Mouse (Mus musculus) erythroblast, adult 5-6 weeks (primary cell): Measurements from ENCODE around the gene Mettl3. TPM values are rescaled to one million over a fixed set of nuclear protein-coding genes. Genes with fewer than 3 reads are reported as not detected.
A peak's percentile ranks its signal among the peaks of the same experiment; 100 is the strongest.
"Not testable (repeated sequence)": the region's sequence is repeated elsewhere in the genome, so short reads cannot be mapped to it uniquely, and the experiment has no call there.

ENCODE experiments used
- ATAC-seq: replicated peaks from 2 replicates; pipeline ENCODE4 v1.8.0; 2016; ENCODE audit warnings: moderate number of reproducible peaks, mild to moderate bottlenecking, moderate TSS enrichment, inconsistent platforms; ENCODE audit not compliant: poor library complexity, low FRiP score, severe bottlenecking
- total RNA-seq, 2 experiments: library from RNA; stranded (forward) in 1 of 2; stranded (reverse) in 1 of 2; fragments of 150-400 nt in 1 of 2; fragments of 200-764, 138-1000 nt in 1 of 2; gene quantifications; 2 replicates each; pipeline versions ENCODE4 v1.2.3 to v1.2.4; 2015 to 2017; ENCODE audit warnings: low replicate concordance in 2 of 2

Mettl3 gene
- 6.7 and 22.4 TPM in 2 replicates for total RNA-seq (2015; ENCODE audit: low replicate concordance)
- total RNA-seq (2017; ENCODE audit: low replicate concordance), result 7.2 and 13.8 TPM in 2 replicates

- ATAC-seq, result peak; percentile 96
Measured at GRCm38 (mm10) chr14:52304644-52305271, at the start of gene Mettl3. Gene Mettl3 (minus strand): TSS chr14:52305128.

- no peak for ATAC-seq
Measured at GRCm38 (mm10) chr14:52339512-52339852, 34.6 kb upstream of the Mettl3 start.

GRCm38 (mm10) chr14:52338751-52339511 lies 34.0 kb upstream of the Mettl3 start:
- ATAC-seq, result peak; percentile 88

- no peak for ATAC-seq
Measured at GRCm38 (mm10) chr14:52332171-52332570, 27.2 kb upstream of the Mettl3 start.

DNA sequence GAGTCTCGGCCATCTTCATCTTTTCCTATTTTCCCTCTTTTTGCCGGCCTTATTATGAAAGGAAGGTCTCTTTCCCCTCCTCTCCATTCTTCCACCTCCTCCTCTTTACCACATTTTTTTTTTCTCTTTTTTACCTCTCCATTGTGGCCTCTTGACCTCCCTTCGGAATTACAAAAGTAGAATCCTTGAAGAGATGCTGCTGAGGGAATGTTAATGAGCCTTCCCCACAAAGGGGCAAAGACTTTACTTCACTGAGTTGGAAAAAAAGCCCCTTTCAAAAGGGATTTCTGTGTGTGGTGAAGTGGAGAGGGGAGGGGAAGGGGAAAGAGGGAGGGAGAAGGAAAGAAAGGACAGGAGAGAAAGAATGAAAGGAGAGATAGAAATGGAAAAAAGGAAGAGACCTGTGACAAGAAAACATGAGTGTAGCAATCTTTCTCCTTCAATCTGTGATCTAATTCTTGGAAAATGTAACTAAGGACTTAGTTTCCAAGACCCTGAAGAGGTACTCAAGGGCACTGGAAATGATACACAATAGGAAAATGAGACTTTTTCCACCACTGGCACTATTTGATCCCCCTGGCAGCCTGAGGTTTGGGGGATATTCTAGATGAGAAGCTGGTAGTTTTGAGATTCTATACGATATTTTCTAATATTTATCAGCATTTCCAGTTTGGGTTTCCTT lies 26.3 kb upstream of the Mettl3 start:
- ATAC-seq, result no peak

DNA sequence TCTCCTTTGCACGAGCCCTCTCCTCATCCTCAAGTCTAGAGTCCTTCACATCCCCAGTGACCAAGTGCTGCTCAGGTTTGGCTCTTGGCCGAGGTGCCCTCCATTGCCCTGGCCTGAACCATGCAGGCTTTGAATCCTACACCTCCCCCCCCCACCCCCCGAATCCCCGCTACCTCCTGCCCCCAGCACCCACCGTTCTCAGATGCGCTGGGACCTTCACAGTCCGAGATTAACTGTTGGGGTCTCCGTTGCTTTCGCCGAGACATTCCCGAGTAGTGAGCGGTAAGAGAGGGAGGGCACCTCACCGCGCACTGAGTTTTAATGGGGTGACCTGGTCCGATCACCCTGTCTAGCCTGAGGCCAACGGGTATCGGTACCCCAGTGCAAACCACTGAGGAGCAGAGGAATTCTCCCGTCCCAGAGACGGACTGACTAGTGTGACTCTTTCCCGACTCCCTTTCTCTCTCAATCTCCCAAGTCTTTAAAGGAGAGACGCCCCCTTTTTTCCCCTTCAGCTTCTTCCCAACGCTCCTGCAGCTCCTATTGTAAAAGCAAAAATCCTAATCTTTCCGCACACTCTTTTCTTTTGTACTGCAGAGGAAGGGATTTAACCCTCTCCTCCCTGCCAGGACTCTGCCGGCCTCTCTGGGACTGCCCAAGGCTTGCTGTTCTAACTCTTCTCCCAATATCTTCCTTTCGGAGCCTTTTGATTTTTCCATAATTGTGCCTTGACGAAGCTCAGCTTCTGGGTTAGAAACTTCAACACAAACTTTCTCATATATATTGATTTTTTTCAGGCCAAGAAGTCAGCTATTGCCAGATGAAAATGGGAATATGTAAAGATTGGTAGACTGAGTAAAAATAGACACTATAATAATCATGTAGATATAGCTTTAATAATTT lies 23.2 kb upstream of the Mettl3 start, which contains the start of gene Sall2:
Sall2 (minus strand) TSS at position 853 of the 903 bp plus-strand sequence.
- no peak for ATAC-seq

- no peak for ATAC-seq
Measured at GRCm38 (mm10) chr14:52327375-52327901, 22.5 kb upstream of the Mettl3 start.

GRCm38 (mm10) chr14:52325890-52326289 lies 21.0 kb upstream of the Mettl3 start:
- no peak for ATAC-seq

DNA sequence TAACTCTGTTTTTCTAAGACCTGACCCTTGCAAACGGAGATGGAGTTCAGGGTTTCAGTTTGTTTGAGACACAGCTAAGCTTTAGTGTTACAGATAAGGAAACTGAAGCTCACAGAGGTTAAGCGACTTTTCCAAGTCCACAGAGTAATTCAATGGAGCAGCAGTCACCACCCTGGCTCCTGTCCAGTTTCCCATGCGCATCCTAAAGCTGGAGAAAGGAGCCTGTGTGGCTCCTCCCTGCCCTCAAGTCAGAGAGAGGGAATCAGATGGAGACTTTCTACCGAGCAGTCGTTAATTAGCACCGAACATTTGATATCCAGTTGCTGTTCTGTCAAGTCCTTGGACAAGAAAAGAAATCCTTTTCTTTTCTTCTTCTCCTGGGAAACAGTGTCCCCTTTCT lies 14.4 kb upstream of the Mettl3 start:
- ATAC-seq, result no peak

DNA sequence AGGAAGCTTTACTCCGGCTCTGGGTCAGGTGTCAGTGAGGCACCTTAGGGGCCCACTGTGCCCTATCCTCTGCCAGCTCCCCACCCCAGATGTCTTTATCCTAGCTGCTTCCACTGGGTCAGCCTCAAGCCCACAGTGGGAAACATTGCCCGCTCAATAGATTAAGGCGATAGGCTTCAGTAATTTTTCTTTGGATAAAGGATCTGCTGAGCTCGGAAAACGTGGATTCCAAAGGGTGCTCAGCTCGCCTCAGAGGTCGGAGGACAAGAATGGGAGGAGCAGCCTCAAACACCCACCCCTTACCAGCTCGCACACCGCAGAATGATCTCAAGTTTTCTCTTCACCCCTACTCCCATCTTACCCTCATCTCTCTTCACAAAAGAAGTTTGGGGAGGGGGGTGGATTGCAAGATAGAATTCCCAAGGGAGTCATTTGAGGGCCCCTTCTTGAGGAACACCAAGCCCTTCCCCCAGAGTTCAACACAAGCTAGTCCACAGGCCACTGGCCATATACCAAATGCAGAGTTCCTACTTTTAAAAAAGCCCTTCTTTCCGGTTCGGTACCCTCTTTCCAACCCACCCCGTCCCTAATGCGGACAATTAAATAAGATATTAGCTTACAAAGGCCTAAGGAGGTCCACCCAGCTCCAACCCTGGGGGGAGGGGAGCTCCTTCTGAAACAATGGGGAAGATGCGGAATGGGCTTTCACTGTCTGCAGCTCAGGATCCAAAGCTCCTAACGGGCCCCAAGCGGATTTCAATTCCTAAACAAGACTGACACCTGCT lies 11.7 kb upstream of the Mettl3 start:
- no peak for ATAC-seq

- no peak for ATAC-seq
Measured at GRCm38 (mm10) chr14:52315792-52316440, 11.0 kb upstream of the Mettl3 start.

GRCm38 (mm10) chr14:52315283-52315780 lies 10.4 kb upstream of the Mettl3 start:
- no peak for ATAC-seq

- no peak for ATAC-seq
Measured at GRCm38 (mm10) chr14:52314808-52315150, 9.9 kb upstream of the Mettl3 start.

GRCm38 (mm10) chr14:52313931-52314807 lies 9.2 kb upstream of the Mettl3 start:
- ATAC-seq, result no peak

DNA sequence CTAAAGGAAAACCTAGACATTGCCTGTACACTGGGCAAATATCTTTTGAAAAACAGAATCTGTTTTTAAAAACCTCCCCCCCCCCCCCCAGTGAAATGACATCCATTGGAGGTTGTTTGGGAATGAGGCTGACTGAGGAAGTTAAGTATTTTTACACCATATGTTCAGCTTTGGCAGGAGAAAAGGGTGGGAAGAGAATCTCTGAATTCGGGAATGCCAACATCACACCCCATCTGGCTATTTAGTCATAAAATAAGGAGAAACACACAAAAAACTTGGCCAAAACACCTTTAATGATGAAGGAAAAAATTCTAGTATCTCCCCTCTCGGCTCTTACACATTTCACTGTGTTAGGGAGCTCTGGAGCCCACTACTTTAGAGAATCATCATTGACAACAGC lies 6.0 kb upstream of the Mettl3 start:
- no peak for ATAC-seq

DNA sequence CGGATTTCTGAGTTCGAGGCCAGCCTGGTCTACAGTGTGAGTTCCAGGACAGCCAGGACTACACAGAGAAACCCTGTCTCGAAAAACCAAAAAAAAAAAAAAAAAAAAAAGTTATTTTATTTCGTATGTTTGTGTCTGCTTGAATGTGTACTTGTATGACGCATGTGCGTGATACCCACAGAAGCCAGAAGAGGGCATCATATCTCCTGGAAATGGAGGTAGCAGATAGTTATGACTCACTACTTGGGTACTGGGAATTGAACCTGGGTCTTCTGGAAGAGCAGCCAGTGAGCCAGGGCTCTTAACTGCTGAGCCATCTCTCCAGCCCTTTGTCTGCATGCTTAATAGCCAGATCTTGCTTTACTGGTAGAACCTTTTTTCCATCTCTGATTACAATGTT lies 5.4 kb upstream of the Mettl3 start:
- not testable (repeated sequence) for ATAC-seq

DNA sequence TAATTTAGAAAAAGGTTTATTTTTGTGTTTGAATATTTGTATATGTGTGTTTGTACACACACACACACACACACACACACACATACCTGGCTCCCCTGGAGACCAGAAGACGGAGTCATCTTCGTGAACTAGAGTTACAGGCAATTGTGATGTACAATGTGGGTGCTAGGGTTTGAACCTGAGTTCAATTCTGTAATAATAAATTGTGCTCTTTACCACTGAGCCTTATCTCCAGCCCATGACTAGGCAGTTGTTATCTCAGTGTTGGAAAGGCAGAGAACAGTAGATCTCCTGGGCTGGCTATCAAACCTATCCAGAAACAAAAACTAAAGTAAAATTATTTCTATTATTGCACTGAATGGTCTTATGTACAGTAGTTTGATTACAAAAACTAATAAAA lies 1.2 kb upstream of the Mettl3 start:
- ATAC-seq, result no peak
